Mouse (Mus musculus): ENCODE measurements at regions not wholly inside any gene's neighbourhood (a gene's known extent, or its start where the extent isn't known, plus 50 kb on each side); places are given as distances from the start of the nearest gene placed in this dataset.

DNA sequence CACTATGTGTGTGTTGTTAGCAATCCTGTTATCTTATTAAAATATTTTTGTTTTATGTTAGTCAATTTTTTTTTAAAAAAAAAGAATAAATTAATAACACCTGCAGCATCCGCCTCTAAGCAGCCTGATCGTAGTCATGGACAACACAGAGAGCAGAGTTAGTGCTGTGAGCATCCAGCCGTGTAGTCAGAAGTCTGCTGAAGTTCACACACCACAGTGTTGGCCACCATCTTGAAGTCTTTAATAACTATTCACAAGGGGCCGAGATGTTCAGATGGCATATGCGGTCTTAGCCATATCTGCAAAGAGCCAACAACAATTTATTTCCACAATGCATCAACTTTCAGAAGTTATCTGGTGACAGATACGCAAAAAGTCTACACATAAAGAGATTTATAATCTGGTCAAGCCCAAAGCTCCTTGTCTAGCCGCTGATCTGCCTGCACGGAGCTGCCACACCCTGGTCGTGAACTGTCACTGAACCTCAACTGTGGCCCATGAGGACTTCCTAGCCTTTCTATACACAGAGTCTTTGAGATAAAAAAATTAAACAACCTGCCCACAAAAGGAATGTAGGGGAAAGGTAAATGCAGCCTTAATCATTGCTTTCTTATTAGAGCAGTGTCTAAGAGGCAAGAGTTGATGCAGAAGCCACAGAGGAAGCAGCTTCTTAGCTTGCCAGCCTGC is 183.4 kb upstream of the Zfp703 start:
- Histone ChIP-seq H3K79me2 (replicated peaks; ENCODE audit: control insufficient read depth, extremely low read depth, insufficient read depth, poor library complexity, severe bottlenecking) (no peaks in the 10 kb centered on the region), H3K9ac (ENCODE audit: insufficient read depth, low read depth) (no peak overlapping the region), H3K4me1 (ENCODE audit: control insufficient read depth in 1 of 2, insufficient read depth in 2 of 2) (peaks cover 0 to 8% of the 10 kb centered on the region in 2 experiments; a peak in 2 of 4 replicates), H3K27me3 (replicated peaks) (no peaks in the 10 kb centered on the region), H3K27ac (ENCODE audit: insufficient read depth, low read depth) (no peak overlapping the region), H3K4me2 (ENCODE audit: insufficient read depth, low read depth, poor library complexity, severe bottlenecking) (no peak overlapping the region), H3K4me3 (replicated peaks in 1 of 3; ENCODE audit: low read depth in 2 of 3, low read length in 2 of 3, poor library complexity in 1 of 3) (no peak overlapping the region), H3K9me3 (replicated peaks; ENCODE audit: low read length) (no peaks in the 10 kb centered on the region), H3K36me3 (replicated peaks in 1 of 2; ENCODE audit: control insufficient read depth in 1 of 2, insufficient read depth in 1 of 2, low read length in 1 of 2) (peaks cover 0 to 2% of the 10 kb centered on the region in 2 experiments)
- dilution Hi-C loops (cut with MboI; ENCODE audit: extremely low pct_ligation_motif_present, extremely low pct_unique_long_range_greater_than_20kb, low sequenced_read_pairs), result no loop called here
- no peak for DNase-seq (ENCODE audit: extremely low read depth)
- in situ Hi-C loops (cut with MboI; ENCODE audit: low pct_ligation_motif_present, low pct_unique_long_range_greater_than_20kb, low sequenced_read_pairs), result no loop called here
- TF ChIP-seq JUN (IDR thresholded peaks at IDR 0.05; ENCODE audit: insufficient read depth, low read depth, low read length) (no peak), SMC3 (IDR thresholded peaks at IDR 0.05; ENCODE audit: low read depth, low read length) (0 out of 2 replicates have a peak, but pooled peaks have one; percentile 8)

DNA sequence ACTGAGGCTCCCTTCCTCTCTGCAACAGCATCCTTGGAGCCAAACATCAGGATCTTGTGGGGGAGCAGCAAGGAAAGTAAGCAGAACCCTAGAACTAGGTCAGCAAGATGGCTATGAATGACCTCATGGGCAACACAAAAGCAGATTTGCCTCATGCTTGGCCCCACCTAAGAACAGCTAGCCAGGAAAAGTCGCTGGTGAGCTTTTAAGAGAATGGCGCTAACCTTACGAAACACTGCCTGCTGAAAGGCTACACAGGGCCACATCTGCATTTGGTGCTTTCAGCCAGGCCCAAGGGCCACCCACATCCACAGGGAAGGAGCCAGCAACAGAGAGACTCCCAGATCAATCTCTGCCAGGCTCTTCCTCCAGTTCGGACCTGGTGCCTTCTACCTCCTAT is 182.7 kb upstream of the Zfp703 start:
- in situ Hi-C loops (cut with MboI; ENCODE audit: low pct_ligation_motif_present, low pct_unique_long_range_greater_than_20kb, low sequenced_read_pairs), result no loop called here
- H3K4me1 ChIP-seq (ENCODE audit: control insufficient read depth in 1 of 2, insufficient read depth in 2 of 2), result peaks cover 4 to 14% of the 10 kb centered on the region in 2 experiments; a peak in 3 of 4 replicates
- dilution Hi-C loops (cut with MboI; ENCODE audit: extremely low pct_ligation_motif_present, extremely low pct_unique_long_range_greater_than_20kb, low sequenced_read_pairs), result no loop called here
- no peak overlapping the region for H3K9ac ChIP-seq (ENCODE audit: insufficient read depth, low read depth)
- no peak overlapping the region for H3K27ac ChIP-seq (ENCODE audit: insufficient read depth, low read depth)
- H3K79me2 ChIP-seq (replicated peaks; ENCODE audit: control insufficient read depth, extremely low read depth, insufficient read depth, poor library complexity, severe bottlenecking), result no peaks in the 10 kb centered on the region
- DNase-seq (ENCODE audit: extremely low read depth), result no peak
- peaks cover 0 to 2% of the 10 kb centered on the region in 2 experiments for H3K36me3 ChIP-seq (replicated peaks in 1 of 2; ENCODE audit: control insufficient read depth in 1 of 2, insufficient read depth in 1 of 2, low read length in 1 of 2)
- H3K4me2 ChIP-seq (ENCODE audit: insufficient read depth, low read depth, poor library complexity, severe bottlenecking), result no peak overlapping the region
- H3K27me3 ChIP-seq (replicated peaks), result no peaks in the 10 kb centered on the region
- no peaks in the 10 kb centered on the region for H3K9me3 ChIP-seq (replicated peaks; ENCODE audit: low read length)
- no peak for TF ChIP-seq MAX (IDR thresholded peaks at IDR 0.05; ENCODE audit: low read length)
- no peak for TF ChIP-seq MAZ (IDR thresholded peaks at IDR 0.05; ENCODE audit: low read depth, low read length)
- TF ChIP-seq CTCF (conservative IDR thresholded peaks at IDR 0.05 in 1 of 2, IDR thresholded peaks at IDR 0.05 in 1 of 2; ENCODE audit: low read depth in 2 of 2, low read length in 2 of 2), result no peak
- TF ChIP-seq TBP (conservative IDR thresholded peaks at IDR 0.05; ENCODE audit: low read depth, low read length), result no peak
- TF ChIP-seq RAD21 (IDR thresholded peaks at IDR 0.05; ENCODE audit: low read depth, low read length), result no peak
- TF ChIP-seq MEF2A (IDR thresholded peaks at IDR 0.05; ENCODE audit: borderline replicate concordance, low read depth, low read length), result no peak
- TF ChIP-seq JUN (IDR thresholded peaks at IDR 0.05; ENCODE audit: insufficient read depth, low read depth, low read length), result no peak
- TF ChIP-seq POLR2A (IDR thresholded peaks at IDR 0.05; ENCODE audit: low read depth, low read length), result no peak
- no peak for TF ChIP-seq ZC3H11A (IDR thresholded peaks at IDR 0.05; ENCODE audit: low read depth, low read length)
- no peak for TF ChIP-seq KAT2A (IDR thresholded peaks at IDR 0.05; ENCODE audit: insufficient replicate concordance, low read length)
- no peak for TF ChIP-seq JUND (conservative IDR thresholded peaks at IDR 0.05; ENCODE audit: low read depth, low read length)
- no peak for TF ChIP-seq MAFK (IDR thresholded peaks at IDR 0.05; ENCODE audit: insufficient replicate concordance, low read length)
- TF ChIP-seq SIN3A (IDR thresholded peaks at IDR 0.05; ENCODE audit: low read length), result no peak
- no peak for TF ChIP-seq ZMIZ1 (IDR thresholded peaks at IDR 0.05; ENCODE audit: low read depth, low read length)
- TF ChIP-seq BHLHE40 (IDR thresholded peaks at IDR 0.05; ENCODE audit: low read depth, low read length), result no peak
- no peak for TF ChIP-seq IRF4 (IDR thresholded peaks at IDR 0.05; ENCODE audit: low read depth, low read length)
- no peak for TF ChIP-seq UBTF (IDR thresholded peaks at IDR 0.05; ENCODE audit: low read depth, low read length)
- no peak overlapping the region for H3K4me3 ChIP-seq (replicated peaks in 1 of 3; ENCODE audit: low read depth in 2 of 3, low read length in 2 of 3, poor library complexity in 1 of 3)
